Mouse (Mus musculus) embryonic facial prominence, embryonic 13.5 days (tissue): Measurements from ENCODE around the gene Elovl2. TPM values are rescaled to one million over a fixed set of nuclear protein-coding genes. Genes with fewer than 3 reads are reported as not detected.
"Not testable (repeated sequence)": the region's sequence is repeated elsewhere in the genome, so short reads cannot be mapped to it uniquely, and the experiment has no call there.

ENCODE experiments used
- ATAC-seq: fragments of 200-750 bp; cut with Nextera tagmentation; 2 replicates; pipeline ENCODE4 v1.8.0; 2017; ENCODE audit warnings: low read depth; ENCODE audit not compliant: insufficient number of reproducible peaks, insufficient read depth, low FRiP score, low TSS enrichment
- H3K27ac ChIP-seq: fragments of 300-500 bp; sonication (generic); 2 replicates; pipeline ENCODE4 v1.5.1; 2015; ENCODE audit warnings: moderate library complexity, mild to moderate bottlenecking, inconsistent platforms
- H3K27me3 ChIP-seq: fragments of 300-500 bp; sonication (generic); 2 replicates; pipeline ENCODE4 v1.6.1; 2015; ENCODE audit warnings: mild to moderate bottlenecking, inconsistent platforms
- H3K36me3 ChIP-seq: fragments of 300-500 bp; sonication (generic); 2 replicates; pipeline ENCODE4 v1.6.1; 2015; ENCODE audit warnings: mild to moderate bottlenecking, inconsistent platforms
- H3K4me1 ChIP-seq: fragments of 300-500 bp; sonication (generic); 2 replicates; pipeline ENCODE4 v1.6.1; 2015; ENCODE audit warnings: inconsistent platforms
- H3K4me2 ChIP-seq: fragments of 300-500 bp; sonication (generic); 2 replicates; pipeline ENCODE4 v1.6.1; 2015; ENCODE audit warnings: moderate library complexity, mild to moderate bottlenecking, inconsistent platforms
- H3K4me3 ChIP-seq: fragments of 300-500 bp; sonication (generic); 2 replicates; pipeline ENCODE4 v1.5.1; 2015; ENCODE audit warnings: mild to moderate bottlenecking, inconsistent platforms
- H3K9ac ChIP-seq: fragments of 300-500 bp; sonication (generic); 2 replicates; pipeline ENCODE4 v1.6.1; 2015; ENCODE audit warnings: mild to moderate bottlenecking, inconsistent platforms
- H3K9me3 ChIP-seq: fragments of 300-500 bp; sonication (generic); 2 replicates; pipeline ENCODE4 v1.6.1; 2016; ENCODE audit warnings: inconsistent platforms
- WGBS: fragments of 180-500 bp; shearing (Covaris S2); methylation state at CpG from one replicate; pipeline ENCODE4 v1.1.7; 2015; ENCODE audit warnings: mixed read lengths; 5-methylcytosine and 5-hydroxymethylcytosine counted together
- polyA plus RNA-seq: library from polyadenylated mRNA; unstranded; fragments of >200 nt; fragmentation: Nextera tagmentation; extraction: Ambion mirVana; gene quantifications from 2 replicates; pipeline ENCODE4 v1.2.1, GENCODE M21; 2015

Elovl2 gene
- polyA plus RNA-seq, 1 experiment from 2014 or later: 9.0 TPM

- not testable (repeated sequence) for H3K36me3 ChIP-seq, H3K27ac ChIP-seq, H3K27me3 ChIP-seq, H3K9me3 ChIP-seq, ATAC-seq, H3K9ac ChIP-seq, H3K4me3 ChIP-seq, H3K4me2 ChIP-seq
- H3K4me1 ChIP-seq: peaks cover 13% of the 10 kb centered on the region; the same call in 1 of the 2 replicates
Measured at GRCm38 (mm10) chr13:41205568-41205967, 14.6 kb downstream of the Elovl2 start.

GRCm38 (mm10) chr13:41203691-41204090 is 16.5 kb downstream of the Elovl2 start:
- Histone ChIP-seq H3K9ac (no peak overlapping the region), H3K36me3 (no peaks in the 10 kb centered on the region), H3K4me2 (no peak overlapping the region), H3K27me3 (no peaks in the 10 kb centered on the region), H3K4me3 (no peak overlapping the region), H3K27ac (no peak overlapping the region), H3K4me1 (peaks cover 13% of the 10 kb centered on the region; the same call in 1 of the 2 replicates), H3K9me3 (no peaks in the 10 kb centered on the region)
- no peak for ATAC-seq
- 71% methylated on average over 9 of the region's 9 CpGs for WGBS

GRCm38 (mm10) chr13:41203289-41203688 is 16.9 kb downstream of the Elovl2 start:
- H3K27ac ChIP-seq: no peak overlapping the region
- no peak overlapping the region for H3K4me3 ChIP-seq
- peaks cover 13% of the 10 kb centered on the region; the same call in 1 of the 2 replicates for H3K4me1 ChIP-seq
- 40% methylated on average over 7 of the region's 7 CpGs for WGBS
- H3K9ac ChIP-seq: no peak overlapping the region
- H3K4me2 ChIP-seq: no peak overlapping the region
- no peaks in the 10 kb centered on the region for H3K27me3 ChIP-seq
- no peaks in the 10 kb centered on the region for H3K36me3 ChIP-seq
- H3K9me3 ChIP-seq: no peaks in the 10 kb centered on the region
- no peak for ATAC-seq

- ATAC-seq: no peak
- Histone ChIP-seq H3K4me1 (peaks cover 13% of the 10 kb centered on the region; the same call in 1 of the 2 replicates), H3K27me3 (no peaks in the 10 kb centered on the region), H3K4me3 (no peak overlapping the region), H3K27ac (no peak overlapping the region), H3K4me2 (no peak overlapping the region), H3K9me3 (no peaks in the 10 kb centered on the region), H3K36me3 (no peaks in the 10 kb centered on the region), H3K9ac (no peak overlapping the region)
- 67% methylated on average over 2 of the region's 2 CpGs for WGBS
Measured at GRCm38 (mm10) chr13:41200861-41201260, 19.3 kb downstream of the Elovl2 start.

GRCm38 (mm10) chr13:41195640-41196333 is 24.4 kb downstream of the Elovl2 start:
- 66% methylated on average over 3 of the region's 3 CpGs for WGBS
- ATAC-seq: no peak
- Histone ChIP-seq H3K27me3 (no peaks in the 10 kb centered on the region), H3K27ac (no peak overlapping the region), H3K4me1 (peaks cover 1% of the 10 kb centered on the region; the same call in 1 of the 2 replicates), H3K4me2 (no peak overlapping the region), H3K9me3 (no peaks in the 10 kb centered on the region), H3K36me3 (no peaks in the 10 kb centered on the region), H3K4me3 (no peak overlapping the region), H3K9ac (no peak overlapping the region)

GRCm38 (mm10) chr13:41187886-41188285 is 32.3 kb downstream of the Elovl2 start:
- 87% methylated on average over 6 of the region's 6 CpGs for WGBS
- Histone ChIP-seq H3K4me1 (no peaks in the 10 kb centered on the region), H3K27me3 (no peaks in the 10 kb centered on the region), H3K4me2 (no peak overlapping the region), H3K9ac (no peak overlapping the region), H3K4me3 (no peak overlapping the region), H3K27ac (no peak overlapping the region), H3K9me3 (no peaks in the 10 kb centered on the region), H3K36me3 (no peaks in the 10 kb centered on the region)
- ATAC-seq: no peak

GRCm38 (mm10) chr13:41158426-41158825 is 61.8 kb downstream of the Elovl2 start:
- no peak overlapping the region for H3K9ac ChIP-seq
- H3K4me3 ChIP-seq: no peak overlapping the region
- H3K4me1 ChIP-seq: peaks cover 11% of the 10 kb centered on the region
- ATAC-seq: no peak
- H3K9me3 ChIP-seq: no peaks in the 10 kb centered on the region
- no peaks in the 10 kb centered on the region for H3K27me3 ChIP-seq
- no peak overlapping the region for H3K4me2 ChIP-seq
- H3K36me3 ChIP-seq: no peaks in the 10 kb centered on the region
- no peak overlapping the region for H3K27ac ChIP-seq
- 64% methylated on average over 5 of the region's 5 CpGs for WGBS

- H3K9me3 ChIP-seq: no peaks in the 10 kb centered on the region
- ATAC-seq: no peak
- H3K36me3 ChIP-seq: no peaks in the 10 kb centered on the region
- 89% methylated on average over 11 of the region's 11 CpGs for WGBS
- H3K4me1 ChIP-seq: no peaks in the 10 kb centered on the region
- no peak overlapping the region for H3K4me2 ChIP-seq
- H3K27me3 ChIP-seq: no peaks in the 10 kb centered on the region
- no peak overlapping the region for H3K27ac ChIP-seq
- no peak overlapping the region for H3K9ac ChIP-seq
- no peak overlapping the region for H3K4me3 ChIP-seq
Measured at GRCm38 (mm10) chr13:41153146-41153545, 67.1 kb downstream of the Elovl2 start.

- no peak for ATAC-seq
- Histone ChIP-seq H3K4me2 (no peak overlapping the region), H3K27ac (no peak overlapping the region), H3K4me1 (no peaks in the 10 kb centered on the region), H3K9ac (no peak overlapping the region), H3K9me3 (no peaks in the 10 kb centered on the region), H3K36me3 (no peaks in the 10 kb centered on the region), H3K27me3 (no peaks in the 10 kb centered on the region), H3K4me3 (no peak overlapping the region)
- WGBS: 74% methylated on average over 10 of the region's 10 CpGs
Measured at GRCm38 (mm10) chr13:41146271-41146670, 73.9 kb downstream of the Elovl2 start.

- ATAC-seq: no peak
- WGBS: 80% methylated on average over 6 of the region's 6 CpGs
Measured at GRCm38 (mm10) chr13:41145433-41145970, 74.7 kb downstream of the Elovl2 start.

GRCm38 (mm10) chr13:41134901-41135300 is 85.3 kb downstream of the Elovl2 start:
- WGBS: 9% methylated on average over 6 of the region's 6 CpGs
- no peak for ATAC-seq
- no peak overlapping the region for H3K27ac ChIP-seq
- H3K4me2 ChIP-seq: no peak overlapping the region
- no peaks in the 10 kb centered on the region for H3K9me3 ChIP-seq
- no peak overlapping the region for H3K4me3 ChIP-seq
- H3K36me3 ChIP-seq: no peaks in the 10 kb centered on the region
- no peaks in the 10 kb centered on the region for H3K4me1 ChIP-seq
- no peak overlapping the region for H3K9ac ChIP-seq
- no peaks in the 10 kb centered on the region for H3K27me3 ChIP-seq

More at GRCm38 (mm10) chr13:41145433-41145970, 74.7 kb downstream of the Elovl2 start:
- H3K27me3 ChIP-seq: no peaks in the 10 kb centered on the region
- H3K9ac ChIP-seq: no peak overlapping the region
- no peaks in the 10 kb centered on the region for H3K9me3 ChIP-seq
- H3K27ac ChIP-seq: no peak overlapping the region
- no peaks in the 10 kb centered on the region for H3K36me3 ChIP-seq
- H3K4me2 ChIP-seq: no peak overlapping the region
- H3K4me3 ChIP-seq: no peak overlapping the region
- H3K4me1 ChIP-seq: no peaks in the 10 kb centered on the region
